Mouse (Mus musculus) C2C12 (cell line): ENCODE data around the gene Zfp827.

Experiments used
- CEBPB ChIP-seq: IDR thresholded peaks from one replicate; pipeline ENCODE4 v1.6.1; 2011; ENCODE audit warnings: low read depth, mild to moderate bottlenecking, control low read depth, moderate library complexity
- CTCF ChIP-seq: IDR thresholded peaks from one replicate; pipeline ENCODE4 v1.5.1; 2011; ENCODE audit not compliant: control insufficient read depth, insufficient read depth, insufficient read length
- MAX ChIP-seq: IDR thresholded peaks from one replicate; pipeline ENCODE4 v1.6.1; 2011; ENCODE audit warnings: mild to moderate bottlenecking, control low read depth
- MYOD1 ChIP-seq: IDR thresholded peaks from one replicate; pipeline ENCODE4 v1.6.1; 2011; ENCODE audit warnings: low read depth; ENCODE audit not compliant: control insufficient read depth, insufficient read length
- USF1 ChIP-seq: IDR thresholded peaks from one replicate; pipeline ENCODE4 v1.6.1; 2011; ENCODE audit warnings: low read depth, mild to moderate bottlenecking, control low read depth, moderate library complexity

GRCm38 (mm10) chr8:79211630-79212029 is 183.4 kb downstream of the Zfp827 start:
- TF ChIP-seq CTCF (no peak), USF1 (no peak), CEBPB (no peak), MAX (no peak), MYOD1 (no peak)
